Mouse (Mus musculus): ENCODE measurements at regions not wholly inside any gene's neighbourhood (a gene's known extent, or its start where the extent isn't known, plus 50 kb on each side); places are given as distances from the start of the nearest gene placed in this dataset.

DNA sequence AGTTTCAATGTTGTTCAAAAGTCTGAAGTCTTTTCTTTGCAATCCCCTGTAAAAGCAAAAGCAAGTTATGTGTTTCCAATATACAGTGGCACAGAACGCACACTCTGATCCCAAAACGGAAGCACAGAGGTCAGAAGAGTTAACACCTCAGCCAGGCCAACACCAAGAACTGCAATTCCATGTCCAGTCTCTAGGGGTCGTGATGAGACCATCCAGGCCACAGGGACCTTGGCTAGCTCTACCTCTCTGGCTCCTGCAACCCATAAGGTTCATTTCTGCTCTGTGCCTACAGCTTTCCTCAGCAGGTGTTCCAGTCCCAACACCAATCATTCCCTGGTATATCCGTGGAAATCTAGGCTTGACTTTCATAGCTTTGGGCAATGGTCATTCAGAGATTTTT is 243.6 kb downstream of the Drd1 start:
- TF ChIP-seq CTCF (conservative IDR thresholded peaks at IDR 0.05): peak; percentile 88
- peak; percentile 26 to 48 for DNase-seq (ENCODE audit: low spot score in 2 of 2)
- H3K27ac ChIP-seq: no peak overlapping the region
- no peak overlapping the region for H3K4me3 ChIP-seq

DNA sequence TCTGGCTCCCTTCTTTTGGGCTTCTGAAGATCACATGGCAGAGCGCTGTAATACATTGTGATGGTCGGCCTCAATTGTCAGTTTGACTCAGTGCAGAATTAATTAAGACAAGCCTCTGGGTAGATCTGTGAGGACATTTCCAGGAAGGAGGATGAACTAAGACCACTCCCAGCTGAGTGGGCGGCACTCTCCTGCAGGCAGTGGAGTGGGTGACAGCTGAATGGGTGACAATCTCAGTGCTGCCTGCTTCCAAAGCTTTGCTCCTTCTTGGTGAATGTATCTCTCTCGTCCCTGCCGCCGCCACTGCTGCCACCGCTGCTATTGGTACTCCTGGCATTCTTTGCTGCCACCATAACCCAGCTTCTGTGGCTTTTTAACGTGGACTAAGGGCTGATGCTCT is 244.4 kb downstream of the Drd1 start:
- no peak overlapping the region for H3K4me3 ChIP-seq
- DNase-seq (ENCODE audit: low spot score in 2 of 2): no peak
- H3K27ac ChIP-seq: no peak overlapping the region
- no peak for TF ChIP-seq CTCF (conservative IDR thresholded peaks at IDR 0.05)

GRCm38 (mm10) chr13:53807791-53808525 is 247.5 kb downstream of the Drd1 start:
- no peak for TF ChIP-seq CTCF (conservative IDR thresholded peaks at IDR 0.05)
- no peak overlapping the region for H3K27ac ChIP-seq

DNA sequence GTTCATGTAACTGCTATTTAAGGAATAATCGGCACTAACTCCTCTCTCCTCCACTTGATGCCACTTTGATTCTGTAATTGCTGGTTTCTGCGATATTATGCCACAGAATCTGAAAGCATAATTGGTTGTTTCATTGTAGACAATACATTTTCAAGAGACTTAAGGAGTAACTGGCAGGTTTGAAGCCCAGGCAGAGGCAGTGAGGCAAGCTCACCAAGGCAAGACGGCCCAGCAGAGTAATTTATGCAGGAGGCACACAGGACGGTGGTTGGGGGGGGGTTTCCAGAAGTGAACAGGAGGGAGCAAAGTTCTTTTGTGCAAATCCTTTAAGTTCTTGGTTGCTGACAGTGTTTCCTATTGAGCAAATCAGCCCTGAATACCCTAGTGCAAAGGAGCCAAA is 249.6 kb downstream of the Drd1 start:
- Histone ChIP-seq H3K27ac (no peak overlapping the region), H3K4me3 (no peak overlapping the region)
- no peak for DNase-seq (ENCODE audit: low spot score in 2 of 2)
- TF ChIP-seq CTCF (conservative IDR thresholded peaks at IDR 0.05): no peak

More at GRCm38 (mm10) chr13:53807791-53808525, 247.5 kb downstream of the Drd1 start:
- no peak for DNase-seq (ENCODE audit: low spot score in 2 of 2)
- no peak overlapping the region for H3K4me3 ChIP-seq

- no peak for DNase-seq (ENCODE audit: low spot score in 2 of 2)
- no peak for TF ChIP-seq CTCF (conservative IDR thresholded peaks at IDR 0.05)
- Histone ChIP-seq H3K27ac (no peak overlapping the region), H3K4me3 (no peak overlapping the region)
These were observed 254.5 kb downstream of the Drd1 start for GRCm38 (mm10) chr13:53800978-53801377.

GRCm38 (mm10) chr13:53788809-53789208 is 266.7 kb downstream of the Drd1 start:
- no peak overlapping the region for H3K4me3 ChIP-seq
- no peak for DNase-seq (ENCODE audit: low spot score in 2 of 2)
- no peak overlapping the region for H3K27ac ChIP-seq
- no peak for TF ChIP-seq CTCF (conservative IDR thresholded peaks at IDR 0.05)

GRCm38 (mm10) chr13:53783492-53783891 is 272.0 kb downstream of the Drd1 start:
- TF ChIP-seq CTCF (conservative IDR thresholded peaks at IDR 0.05): peak; percentile 93
- Histone ChIP-seq H3K27ac (no peak overlapping the region), H3K4me3 (no peak overlapping the region)
- DNase-seq (ENCODE audit: low spot score in 2 of 2): peak; percentile 82 to 91

GRCm38 (mm10) chr13:53779150-53779549 is 276.4 kb downstream of the Drd1 start:
- DNase-seq (ENCODE audit: low spot score in 2 of 2): peak; percentile 34 to 65
- Histone ChIP-seq H3K4me3 (no peak overlapping the region), H3K27ac (no peak overlapping the region)
- peak; percentile 89 for TF ChIP-seq CTCF (conservative IDR thresholded peaks at IDR 0.05)

- no peak for TF ChIP-seq CTCF (conservative IDR thresholded peaks at IDR 0.05)
- Histone ChIP-seq H3K4me3 (no peak overlapping the region), H3K27ac (no peak overlapping the region)
- no peak for DNase-seq (ENCODE audit: low spot score in 2 of 2)
These were observed 279.1 kb downstream of the Drd1 start for GRCm38 (mm10) chr13:53776421-53776820.

- H3K4me3 ChIP-seq: no peak overlapping the region
- TF ChIP-seq CTCF (conservative IDR thresholded peaks at IDR 0.05): peak; percentile 79
- peak in 1 of 2 experiments; percentile 37 for DNase-seq (ENCODE audit: low spot score in 2 of 2)
These were observed 279.8 kb downstream of the Drd1 start for GRCm38 (mm10) chr13:53775687-53776086.

DNA sequence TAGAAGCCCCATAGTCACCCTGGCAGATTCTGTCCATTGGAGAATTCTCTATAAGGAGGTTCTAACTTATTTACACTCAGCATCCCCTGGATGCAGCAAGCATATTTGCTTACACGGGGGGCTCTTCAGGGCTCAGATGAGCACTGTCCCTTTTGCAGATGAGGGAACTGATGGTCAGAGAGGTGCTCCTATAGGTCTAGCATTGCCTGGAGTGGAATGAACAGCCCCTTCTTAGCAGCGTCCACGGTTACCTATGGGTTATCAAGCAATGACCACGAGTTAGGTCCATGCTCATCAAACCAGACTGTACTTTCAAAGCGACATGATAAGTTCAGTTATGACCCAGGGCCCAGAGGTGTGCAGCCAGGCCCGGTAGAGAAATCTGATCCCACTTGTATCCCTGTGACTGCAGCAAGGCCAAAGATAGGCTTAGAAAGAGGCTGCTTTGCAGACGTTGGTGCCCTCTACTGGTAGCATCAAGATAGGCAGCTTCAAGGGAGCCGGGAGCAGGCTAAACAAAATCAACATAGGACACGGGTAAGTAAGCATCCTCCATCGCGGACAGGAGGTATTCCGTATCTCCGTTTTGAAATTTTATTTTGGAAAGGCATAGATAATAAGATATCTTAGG is 290.8 kb downstream of the Drd1 start:
- TF ChIP-seq CTCF (conservative IDR thresholded peaks at IDR 0.05): peak; percentile 97

More at GRCm38 (mm10) chr13:53775687-53776086, 279.8 kb downstream of the Drd1 start:
- no peak overlapping the region for H3K27ac ChIP-seq

DNA sequence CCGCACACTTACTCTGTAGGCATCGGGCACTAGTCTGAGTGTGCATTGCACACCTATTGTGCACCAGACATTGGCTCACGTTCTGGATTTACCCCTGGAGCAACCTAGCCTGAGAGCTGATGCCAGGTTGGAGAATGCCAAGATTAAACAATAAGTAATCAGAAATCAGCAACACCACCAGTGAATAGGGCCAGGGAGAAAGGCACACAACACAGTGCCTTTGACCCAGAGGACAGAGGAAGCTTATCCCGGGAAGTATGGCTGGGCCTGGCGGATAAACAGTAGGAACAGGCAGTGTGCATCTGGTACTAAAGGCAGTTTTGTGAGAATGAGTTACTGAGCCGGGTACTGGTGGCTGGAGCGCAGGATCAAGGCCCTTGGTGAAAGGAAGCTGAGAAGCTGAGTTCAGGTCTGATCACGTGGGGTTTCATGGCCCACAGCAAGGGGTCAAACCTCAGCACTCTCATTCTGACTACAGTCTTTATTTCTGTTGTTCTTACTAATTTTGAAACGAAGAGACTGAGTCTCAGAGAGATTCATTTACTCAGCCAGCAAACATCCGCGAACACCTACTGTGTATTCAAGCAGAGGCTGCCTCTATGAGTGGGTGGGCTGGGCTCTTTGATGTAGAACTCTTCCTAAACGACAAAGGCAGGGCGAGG is 284.8 kb upstream of the Msx2 start:
- TF ChIP-seq CTCF (conservative IDR thresholded peaks at IDR 0.05): no peak
- H3K27ac ChIP-seq: no peak overlapping the region
- no peak for DNase-seq (ENCODE audit: low spot score in 2 of 2)
- H3K4me3 ChIP-seq: no peak overlapping the region

More for the DNA sequence above, 290.8 kb downstream of the Drd1 start:
- DNase-seq (ENCODE audit: low spot score in 2 of 2): peak; percentile 58 to 81
- Histone ChIP-seq H3K4me3 (no peak overlapping the region), H3K27ac (no peak overlapping the region)

GRCm38 (mm10) chr13:53756970-53757530 is 284.2 kb upstream of the Msx2 start:
- no peak for TF ChIP-seq CTCF (conservative IDR thresholded peaks at IDR 0.05)
- Histone ChIP-seq H3K27ac (no peak overlapping the region), H3K4me3 (no peak overlapping the region)
- DNase-seq (ENCODE audit: low spot score in 2 of 2): no peak
